Mouse (Mus musculus) embryo, embryonic 9.5 days (tissue): Measurements from ENCODE around the gene Csad.

Experiments
- DNase-seq: peaks from one replicate; pipeline ENCODE4 v3.0.0-alpha.2; 2017; ENCODE audit errors: extremely low spot score

Gene Csad

DNA sequence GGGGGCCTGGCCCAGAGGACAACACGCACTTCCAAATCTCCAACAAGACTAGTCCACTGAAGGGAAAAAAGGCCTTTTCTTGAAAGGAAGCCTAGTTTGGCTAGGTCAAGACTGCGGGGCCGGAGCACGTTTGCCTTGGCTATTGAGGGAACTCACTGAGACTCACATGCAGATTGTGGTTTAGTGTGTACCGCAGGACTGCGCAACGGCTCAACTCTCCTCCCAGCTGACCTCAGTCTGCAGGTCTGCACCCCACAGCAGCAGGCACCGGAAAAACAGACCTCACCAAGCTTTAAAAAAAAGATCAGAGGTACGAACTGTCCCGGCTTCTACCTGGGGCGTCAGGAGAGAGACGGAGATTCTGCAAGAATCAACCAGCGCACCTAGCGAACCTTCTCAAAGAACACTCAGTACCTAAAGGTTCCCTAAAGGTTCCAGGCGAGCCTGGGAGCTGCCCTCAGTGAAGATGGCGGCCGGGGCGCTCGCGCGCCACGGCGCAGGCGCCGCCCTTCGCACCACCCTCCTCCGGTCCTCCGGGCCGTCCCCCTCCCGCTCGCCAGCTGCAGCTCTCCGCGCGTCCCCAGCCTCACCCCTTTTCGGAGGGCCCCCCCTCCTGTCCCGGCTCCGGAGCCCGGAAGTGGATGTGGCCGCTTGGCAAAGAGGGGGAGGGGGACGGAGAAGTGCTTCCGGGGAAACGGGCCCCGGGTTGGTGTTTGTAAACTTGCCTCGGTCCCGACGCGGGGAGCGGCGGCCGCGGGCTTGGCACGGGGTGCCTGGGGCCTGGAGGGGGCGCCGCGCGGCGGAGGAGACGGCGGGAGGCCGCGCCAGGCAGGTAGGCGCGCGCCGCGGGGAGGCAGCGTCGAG is 1.3 kb downstream of the Csad start, which contains the start of gene Zfp740:
Gene Zfp740, plus strand, starts transcription at position 279 of the 864 bp plus-strand sequence.
- peak; percentile 98 for DNase-seq

DNA sequence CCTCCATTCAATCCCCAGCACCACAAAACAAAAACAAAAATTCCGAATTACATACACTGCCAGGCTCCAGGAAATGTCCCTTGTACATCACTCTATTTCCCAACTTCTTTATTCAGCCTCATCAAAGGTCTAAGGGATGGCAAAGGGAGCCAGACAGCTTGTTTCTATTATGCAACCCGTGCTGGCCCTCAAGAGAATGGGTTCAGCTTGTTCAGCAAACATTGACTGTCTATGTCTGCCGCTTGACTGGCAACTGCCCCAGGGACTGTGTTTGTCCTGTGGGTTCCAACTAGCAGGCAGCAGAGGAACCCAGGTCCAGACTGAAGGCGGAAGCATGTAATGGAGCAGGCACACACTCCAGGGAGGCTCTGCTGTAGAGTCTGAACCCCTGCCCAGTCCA is 5.7 kb downstream of the Csad start:
- no peak for DNase-seq

DNA sequence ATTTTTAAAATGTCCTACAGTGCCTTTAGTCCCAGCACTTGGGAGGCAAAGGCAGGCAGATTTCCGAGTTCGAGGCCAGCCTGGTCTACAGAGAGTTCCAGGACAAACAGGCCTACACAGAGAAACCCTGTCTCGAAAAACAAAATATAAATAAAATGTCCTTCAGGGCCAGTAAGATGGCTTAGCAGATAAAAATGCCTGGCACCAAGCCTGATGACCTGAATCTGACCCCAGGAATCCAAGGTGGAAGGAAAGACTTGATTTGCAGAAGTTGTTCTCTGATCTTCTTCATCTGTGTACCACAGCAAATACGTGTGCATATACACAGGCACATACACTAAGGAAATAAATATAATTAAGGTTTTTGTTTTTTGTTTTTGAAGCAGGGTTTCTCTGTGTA is 9.2 kb downstream of the Csad start:
- no peak for DNase-seq

DNA sequence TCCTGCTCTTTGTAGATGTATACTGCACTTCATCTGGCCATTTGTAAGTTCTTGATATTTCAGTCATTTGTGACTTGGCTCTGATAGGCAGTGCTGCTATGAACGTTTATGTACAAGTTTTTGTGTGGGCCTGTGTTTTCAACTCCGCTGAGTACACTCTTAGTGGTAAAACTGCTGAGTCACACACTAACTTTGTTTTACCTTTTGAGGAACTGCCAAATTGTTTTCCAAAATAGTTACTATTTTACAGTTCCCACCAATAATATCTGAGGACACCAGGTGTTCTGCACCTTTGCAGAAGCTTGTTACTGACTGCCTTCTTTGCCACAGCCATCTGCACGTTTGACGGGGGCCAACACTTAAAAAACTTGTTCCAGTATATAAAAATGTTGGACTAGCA is 10.1 kb downstream of the Csad start:
- DNase-seq: no peak

DNA sequence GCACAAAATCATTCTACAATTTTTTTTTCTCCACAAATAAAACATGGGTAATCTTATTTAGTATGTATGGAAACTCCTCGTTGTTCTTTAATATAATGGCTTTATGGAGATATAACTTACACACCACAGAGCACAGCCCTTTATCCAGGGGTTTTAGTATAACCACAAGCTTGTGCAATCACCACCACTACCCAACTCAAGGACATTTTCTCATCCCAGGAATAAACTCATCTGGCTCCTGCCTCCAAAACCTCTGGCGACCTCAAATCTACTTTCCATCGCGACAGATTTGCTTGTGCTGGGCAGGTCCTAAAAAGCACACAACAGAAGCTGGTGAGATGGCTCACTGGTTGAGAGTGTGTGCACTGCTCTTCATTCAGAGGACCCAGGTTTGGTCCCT is 10.9 kb downstream of the Csad start:
- no peak for DNase-seq

DNA sequence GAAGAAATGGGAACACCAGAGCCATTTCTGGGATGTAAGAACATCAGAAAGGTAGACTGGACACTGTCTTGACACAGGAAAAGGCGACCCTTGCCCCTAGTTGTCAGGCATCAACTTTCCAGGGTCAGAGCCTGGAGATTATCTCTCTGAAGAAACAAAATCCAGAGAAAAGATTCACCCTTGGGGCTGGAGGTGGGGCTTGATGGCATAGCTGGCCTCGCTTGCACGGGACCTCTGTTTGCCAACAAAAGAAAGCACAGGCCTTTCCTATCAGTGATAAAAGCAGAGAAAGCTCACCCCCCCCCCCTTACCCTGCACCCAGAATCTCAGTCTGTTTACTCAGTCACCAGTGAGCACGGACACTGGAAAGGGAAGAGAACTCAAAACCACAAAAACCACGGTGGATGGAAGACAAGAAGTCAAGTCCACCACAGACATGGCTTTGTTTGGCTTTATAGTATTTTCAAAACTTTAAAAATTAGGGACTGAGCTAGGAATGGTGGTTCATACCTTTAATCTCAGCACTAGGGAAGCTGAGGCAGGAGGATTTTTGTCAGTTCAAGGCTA is 11.6 kb downstream of the Csad start:
- DNase-seq: no peak

DNA sequence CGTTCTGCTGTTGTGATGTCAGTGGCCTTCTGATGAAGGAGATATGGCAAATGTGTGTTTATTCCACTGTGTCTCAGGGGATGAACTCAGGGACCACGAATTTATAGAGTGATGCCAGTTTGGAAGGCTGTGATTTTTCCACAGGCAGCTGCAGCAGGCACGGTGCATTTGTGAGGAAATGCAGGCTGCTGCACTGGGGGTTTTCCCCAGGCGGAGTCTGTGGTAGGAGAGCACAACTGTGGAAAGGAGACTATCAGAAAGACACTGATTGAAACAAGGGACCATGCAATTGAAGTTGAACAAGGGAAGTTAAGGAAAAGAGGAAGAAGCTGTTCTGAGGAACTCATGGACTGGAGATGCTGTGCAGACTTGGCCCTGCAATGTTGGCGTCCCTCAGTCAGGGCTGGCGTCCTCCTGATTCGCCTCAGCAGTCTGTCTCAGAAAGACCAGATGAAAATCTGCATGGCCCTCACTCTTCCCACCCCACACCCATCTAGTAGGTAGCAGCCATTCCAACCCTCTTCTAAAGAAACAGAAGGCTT is 12.2 kb downstream of the Csad start:
- DNase-seq: no peak

DNA sequence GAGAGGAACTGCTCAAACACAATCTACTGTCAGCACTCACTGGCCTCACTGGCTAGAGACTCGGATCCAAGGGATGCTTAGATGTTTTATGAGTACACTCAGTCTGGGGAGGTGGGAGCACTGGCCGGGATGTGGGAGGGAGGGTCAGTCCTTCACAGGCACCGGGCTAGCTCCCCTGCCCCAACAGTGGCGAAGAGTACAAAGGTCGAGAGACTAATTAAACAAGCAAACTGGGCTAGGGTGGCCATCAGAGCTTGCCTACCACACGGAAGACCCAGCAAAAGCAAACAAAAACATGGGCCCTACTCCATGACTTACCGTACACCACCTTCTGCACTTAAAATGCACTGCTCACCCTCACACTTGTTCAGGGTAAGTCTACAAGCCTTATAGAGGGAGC is 12.8 kb downstream of the Csad start:
- DNase-seq: no peak

DNA sequence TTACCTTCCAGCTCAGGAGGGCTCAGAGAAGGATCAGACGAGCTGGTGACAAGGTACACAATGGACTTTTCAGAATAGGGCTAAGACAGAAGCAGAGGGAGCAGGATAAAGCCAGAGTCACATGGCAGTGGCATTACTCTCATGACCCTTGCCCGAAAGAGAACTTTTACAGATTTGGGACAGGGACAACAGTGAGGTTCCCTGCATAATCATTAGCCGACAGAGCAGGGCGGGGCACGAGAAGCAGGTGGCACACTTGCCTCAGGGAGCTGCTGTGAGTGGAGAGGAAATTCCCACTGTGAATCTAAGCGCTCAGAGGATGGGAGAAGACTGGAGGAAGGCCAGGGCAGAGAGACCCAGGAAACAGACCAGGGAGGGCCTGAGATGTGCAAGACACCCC is 15.6 kb downstream of the Csad start:
- DNase-seq: no peak

DNA sequence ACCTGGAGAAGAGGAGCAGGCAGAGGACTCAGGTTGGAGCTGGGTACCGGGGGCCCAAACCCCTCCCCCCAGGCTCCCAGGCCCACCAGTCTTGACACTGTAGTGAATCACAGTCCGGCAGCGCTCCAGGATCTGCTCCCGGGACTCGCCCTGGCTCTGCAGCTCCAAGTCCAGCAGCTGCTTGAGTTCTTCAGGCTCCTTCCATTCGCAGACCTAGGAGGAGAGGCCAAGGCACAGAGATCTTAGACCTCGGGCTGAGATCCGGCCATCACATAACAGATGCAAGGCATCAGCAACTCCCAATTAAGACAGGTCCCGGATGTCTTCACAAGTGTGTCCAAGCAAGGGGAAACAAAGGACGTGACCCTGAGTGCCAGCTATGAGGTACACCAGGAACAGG is 16.4 kb downstream of the Csad start:
- DNase-seq: no peak

DNA sequence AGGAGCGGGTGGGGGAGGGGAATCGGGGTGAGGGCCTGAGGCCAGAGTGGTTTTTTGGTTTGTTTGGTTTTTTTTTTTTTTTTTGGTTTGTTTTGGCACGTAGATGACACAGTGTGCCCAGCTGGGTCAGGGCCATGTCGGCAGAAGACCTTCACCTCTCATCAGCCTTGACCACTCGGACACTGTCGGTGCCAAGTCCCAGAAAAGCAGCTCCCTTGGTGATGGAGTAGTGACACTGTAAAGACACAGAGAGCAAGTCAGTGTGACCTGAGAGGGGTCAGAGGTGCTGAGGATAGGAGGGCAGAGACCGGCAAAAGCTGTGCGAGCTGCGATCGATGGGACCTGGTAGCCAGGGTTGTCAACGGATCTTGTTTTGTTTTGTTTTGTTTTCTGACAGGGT is 18.3 kb downstream of the Csad start:
- no peak for DNase-seq

DNA sequence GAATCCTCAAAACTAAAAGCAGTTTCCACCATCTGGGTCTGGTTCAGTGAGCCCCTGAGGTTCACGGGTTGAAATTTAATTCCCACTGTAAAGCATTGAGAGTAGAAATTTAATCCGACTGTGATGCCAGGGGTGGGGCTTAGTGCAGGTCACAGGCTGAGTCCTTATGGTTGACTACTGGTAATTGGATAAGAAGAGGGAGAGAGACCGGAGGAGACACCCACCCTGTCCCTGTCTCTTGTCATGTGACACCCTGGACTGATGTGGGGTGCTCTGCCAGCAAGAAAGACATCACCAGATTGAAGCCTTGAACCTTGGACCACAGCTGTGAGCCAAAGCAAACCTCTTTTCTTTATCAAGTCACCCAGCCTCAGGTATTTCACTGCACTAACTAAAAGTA is 21.4 kb downstream of the Csad start:
- DNase-seq: no peak

DNA sequence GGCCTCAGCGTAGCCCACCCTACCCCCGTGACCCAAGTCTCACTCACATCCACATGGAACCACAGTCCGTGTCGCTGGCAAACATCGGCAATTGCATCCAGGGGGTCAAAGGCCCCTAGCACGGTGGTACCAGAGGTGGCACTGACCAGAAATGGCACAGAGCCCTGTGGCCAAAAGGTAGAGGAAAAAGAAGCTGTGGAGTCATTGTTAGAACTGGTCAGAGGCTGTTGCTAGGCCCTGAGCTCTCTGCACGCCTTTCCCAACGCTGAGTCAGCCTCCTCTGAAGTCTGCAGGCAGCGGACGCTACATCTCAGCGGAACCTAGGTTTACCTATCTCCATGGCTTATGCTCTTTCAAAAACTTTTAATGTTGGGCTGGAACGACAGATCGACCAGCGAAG is 24.6 kb downstream of the Csad start:
- no peak for DNase-seq

DNA sequence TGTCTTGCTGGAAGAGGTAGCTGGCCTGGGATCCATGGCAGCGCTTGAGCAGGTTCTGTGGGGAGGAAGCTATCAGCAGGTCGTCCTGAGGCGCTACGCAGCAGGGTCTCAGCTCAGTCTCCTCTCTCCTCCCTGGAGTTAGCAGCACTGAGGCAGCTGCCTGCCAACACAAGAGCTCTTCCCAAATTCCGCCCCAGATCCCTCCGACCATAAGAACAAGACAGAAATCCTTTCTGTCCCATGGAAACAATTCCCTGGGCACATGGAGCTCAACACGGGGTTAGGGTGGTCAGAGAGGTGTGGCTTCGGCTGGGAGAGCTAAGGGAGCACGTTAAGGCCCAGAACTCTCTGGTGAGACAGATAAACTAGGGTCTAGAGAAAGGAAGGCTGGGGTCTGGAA is 25.4 kb downstream of the Csad start:
- no peak for DNase-seq

DNA sequence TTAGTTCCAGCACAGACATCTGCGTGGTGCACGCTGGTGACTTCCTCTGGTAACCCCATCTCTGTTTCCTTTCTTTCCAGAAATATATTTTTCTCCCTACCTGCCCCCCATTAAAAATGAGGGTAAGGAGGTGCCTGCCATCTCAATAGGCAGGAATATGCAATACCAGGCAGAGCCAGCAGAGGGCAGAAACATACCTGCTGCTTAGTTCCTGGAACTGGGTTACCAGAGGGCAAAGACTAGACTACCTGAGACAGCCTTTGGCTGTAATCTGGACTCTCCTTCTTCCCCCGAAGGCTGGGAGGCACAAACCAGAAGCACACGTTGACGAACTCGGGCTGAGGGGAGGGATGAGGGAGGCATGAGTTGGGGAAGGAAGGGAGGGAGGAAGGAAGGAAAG is 26.2 kb downstream of the Csad start:
- peak; percentile 68 for DNase-seq

DNA sequence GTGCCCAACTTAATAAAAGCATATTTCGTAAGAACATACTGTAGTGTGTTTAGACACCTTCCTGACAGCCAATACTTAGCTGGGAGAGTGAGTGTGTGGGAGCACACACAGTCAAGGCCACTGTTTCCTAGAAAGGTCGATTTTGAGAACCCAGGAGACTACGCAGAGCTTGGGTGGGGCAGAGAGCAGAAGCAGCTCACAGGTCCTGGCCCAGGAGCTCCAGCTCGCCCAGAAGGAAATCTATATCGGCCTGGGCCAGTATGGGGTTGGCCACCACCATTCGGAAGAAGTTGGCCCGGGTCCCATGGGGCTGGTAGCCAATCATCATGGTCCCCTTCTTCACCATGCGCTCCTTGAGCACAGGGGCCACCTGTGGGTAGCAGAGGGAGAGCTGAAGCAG is 27.1 kb downstream of the Csad start:
- DNase-seq: no peak

DNA sequence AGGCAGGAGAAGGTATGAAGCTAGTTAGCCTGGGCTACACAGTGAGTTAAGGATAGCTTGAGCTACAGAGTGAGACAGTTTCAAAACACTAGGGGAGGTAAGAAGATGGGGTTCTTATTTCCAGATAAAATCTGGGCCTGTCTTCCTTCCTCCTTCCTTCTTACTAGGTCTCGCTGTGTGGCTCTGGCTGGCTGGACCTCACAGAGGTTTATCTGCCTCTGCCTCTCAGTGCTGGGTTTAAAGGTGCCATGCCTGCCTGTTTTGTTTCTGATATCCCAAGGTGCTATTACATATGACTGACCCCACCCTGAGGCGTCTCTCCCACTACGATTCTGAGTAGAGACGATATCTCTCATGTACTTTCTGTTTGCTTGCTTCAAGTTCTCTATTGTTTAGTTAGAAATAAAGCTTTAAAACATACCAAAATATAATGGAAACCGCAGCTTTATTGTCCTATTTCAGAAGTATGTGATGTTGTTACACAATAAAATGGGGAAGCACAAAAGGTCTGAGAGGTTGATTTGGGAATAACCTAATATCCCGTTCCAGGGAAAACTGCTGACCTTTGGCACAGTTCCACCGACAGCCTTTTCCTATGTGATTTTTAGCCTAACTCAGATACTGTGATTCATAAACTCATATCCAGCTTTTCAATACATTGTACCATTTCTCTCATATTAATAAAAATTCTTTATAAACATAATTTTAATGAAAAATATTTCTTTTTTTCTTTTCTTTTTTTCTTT is 27.8 kb downstream of the Csad start:
- no peak for DNase-seq

DNA sequence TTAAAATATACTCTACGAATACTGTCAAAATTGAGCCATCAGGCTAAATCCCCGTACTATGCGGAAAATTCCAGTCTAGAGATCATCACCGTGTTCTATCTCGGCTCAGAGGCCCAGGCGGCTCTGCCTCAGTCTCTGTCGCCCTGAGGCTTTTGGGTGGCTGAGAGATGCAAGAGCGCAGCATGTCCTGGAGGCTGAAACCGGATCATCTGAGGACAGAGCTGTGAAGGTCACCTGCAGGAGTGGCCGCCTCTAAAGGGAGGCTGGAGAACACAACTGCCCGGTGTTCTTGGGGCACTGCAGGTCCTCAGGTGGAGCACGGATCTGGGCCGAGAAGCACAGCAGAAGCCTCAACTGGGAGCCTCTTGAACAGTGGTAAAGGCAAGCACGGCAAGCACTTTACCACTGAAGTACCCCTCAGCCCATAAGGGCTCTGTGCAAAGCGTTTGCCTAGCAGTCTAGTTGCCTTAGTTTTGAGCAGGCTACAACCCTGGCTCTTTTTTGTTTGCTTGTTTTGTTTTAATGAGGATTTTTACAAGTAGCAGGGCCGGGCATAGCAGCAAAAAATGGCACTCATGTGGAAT is 28.7 kb downstream of the Csad start:
- DNase-seq: no peak

DNA sequence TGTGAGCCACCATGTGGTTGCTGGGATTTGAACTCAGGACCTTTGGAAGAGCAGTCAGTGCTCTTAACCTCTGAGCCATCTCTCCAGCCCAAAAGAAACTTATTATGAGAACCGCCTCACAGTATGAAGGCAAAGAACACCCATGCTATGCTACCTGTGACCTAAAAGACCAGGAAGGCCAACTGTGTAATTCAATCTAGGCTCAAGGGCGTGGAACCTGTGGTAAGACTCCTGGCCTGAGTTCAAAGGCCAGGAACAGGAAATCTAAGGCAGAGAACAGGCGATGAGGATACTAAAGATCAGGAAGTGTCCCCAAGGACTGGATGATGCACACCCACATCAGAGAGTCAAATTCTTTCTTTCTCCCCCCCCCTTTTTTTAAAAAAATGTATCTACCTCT is 30.9 kb downstream of the Csad start:
- no peak for DNase-seq

DNA sequence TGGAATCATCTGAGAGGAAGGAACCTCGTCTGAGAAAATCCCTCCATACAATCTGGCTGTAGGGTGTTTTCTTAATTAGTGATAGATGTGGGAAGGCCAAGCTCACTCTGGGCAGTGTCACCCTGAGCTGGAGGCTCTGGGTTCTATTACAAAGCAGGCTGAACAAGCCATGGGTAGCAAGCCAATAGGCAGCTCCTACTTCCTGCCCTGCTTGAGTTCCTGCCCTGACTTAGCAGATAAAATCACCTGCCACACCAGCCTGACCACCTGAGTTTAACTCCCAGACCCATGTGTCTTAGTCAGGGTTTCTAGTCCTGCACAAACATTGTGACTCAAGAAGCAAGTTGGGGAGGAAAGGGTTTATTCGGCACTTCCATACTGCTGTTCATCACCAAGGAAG is 35.5 kb downstream of the Csad start:
- no peak for DNase-seq

DNA sequence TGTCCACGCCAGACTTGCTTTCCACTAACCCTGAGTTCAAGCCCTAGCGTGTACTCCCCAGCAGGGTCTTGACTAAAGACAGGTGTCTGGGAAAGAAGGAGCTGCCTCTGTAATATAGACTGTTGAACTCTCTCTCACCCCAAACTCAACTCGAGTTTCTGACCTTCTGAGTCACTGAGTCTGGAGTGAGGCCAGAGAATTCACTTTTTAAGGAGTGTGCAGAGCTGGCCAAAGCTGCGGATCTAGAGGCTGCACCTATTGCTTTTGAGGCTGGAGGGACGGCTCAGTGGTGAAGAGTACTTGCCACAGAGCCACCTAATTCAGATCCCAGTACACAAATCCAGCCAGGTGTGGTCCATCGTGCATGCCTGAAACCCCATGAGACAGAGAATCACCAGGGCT is 36.9 kb downstream of the Csad start:
- DNase-seq: no peak

DNA sequence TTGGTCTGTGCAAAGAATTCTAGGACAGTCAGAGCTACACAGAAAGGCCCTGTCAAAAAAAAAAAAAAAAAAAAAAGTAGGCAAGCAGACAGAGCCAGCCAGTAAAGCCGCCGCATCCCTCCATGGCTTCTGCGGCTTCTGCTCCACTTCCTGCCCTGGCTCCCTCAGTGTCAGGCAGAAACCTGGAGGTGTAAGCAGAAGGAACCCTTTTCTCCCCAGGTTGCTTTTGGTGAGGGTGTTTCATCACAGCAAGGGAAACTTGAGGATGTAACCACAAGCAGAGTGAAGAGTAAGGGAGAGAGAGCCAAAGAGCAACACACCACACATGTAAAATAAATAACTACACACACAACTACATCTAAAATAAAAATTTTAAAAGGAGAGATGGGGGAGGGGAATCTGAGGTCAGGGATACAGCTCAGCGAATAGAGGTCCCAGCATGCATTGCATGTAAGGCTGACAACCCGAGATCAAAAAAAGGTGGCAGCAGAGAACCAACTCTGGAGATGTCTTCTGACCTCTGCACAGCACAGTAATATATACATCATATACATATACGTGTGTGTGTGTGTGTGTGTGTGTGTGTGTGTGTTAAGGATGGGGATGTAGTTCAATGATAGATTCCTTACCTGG is 38.9 kb downstream of the Csad start:
- no peak for DNase-seq
